Mouse (Mus musculus): ENCODE results near the gene Mpv17l.

GRCm38 (mm10) chr16:13892850-13893249 is 10.1 kb upstream of the Mpv17l start:
- TF ChIP-seq POLR2A (IDR thresholded peaks at IDR 0.05; ENCODE audit: borderline replicate concordance, control insufficient read depth, low read depth, low read length) (no peak), CTCF (IDR thresholded peaks at IDR 0.05; ENCODE audit: control insufficient read depth, insufficient read depth, low read length) (no peak)

Data from bone marrow, adult 2 months (tissue).